Mouse (Mus musculus): ENCODE measurements around the gene Htatsf1. TPM values are rescaled to one million over a fixed set of nuclear protein-coding genes. Genes with fewer than 3 reads are reported as not detected.

The Htatsf1 gene
- 75.0 and 77.5 TPM in 2 replicates for polyA plus RNA-seq (2014; fragmentation: Nextera tagmentation; extraction: Ambion mirVana)

DNA sequence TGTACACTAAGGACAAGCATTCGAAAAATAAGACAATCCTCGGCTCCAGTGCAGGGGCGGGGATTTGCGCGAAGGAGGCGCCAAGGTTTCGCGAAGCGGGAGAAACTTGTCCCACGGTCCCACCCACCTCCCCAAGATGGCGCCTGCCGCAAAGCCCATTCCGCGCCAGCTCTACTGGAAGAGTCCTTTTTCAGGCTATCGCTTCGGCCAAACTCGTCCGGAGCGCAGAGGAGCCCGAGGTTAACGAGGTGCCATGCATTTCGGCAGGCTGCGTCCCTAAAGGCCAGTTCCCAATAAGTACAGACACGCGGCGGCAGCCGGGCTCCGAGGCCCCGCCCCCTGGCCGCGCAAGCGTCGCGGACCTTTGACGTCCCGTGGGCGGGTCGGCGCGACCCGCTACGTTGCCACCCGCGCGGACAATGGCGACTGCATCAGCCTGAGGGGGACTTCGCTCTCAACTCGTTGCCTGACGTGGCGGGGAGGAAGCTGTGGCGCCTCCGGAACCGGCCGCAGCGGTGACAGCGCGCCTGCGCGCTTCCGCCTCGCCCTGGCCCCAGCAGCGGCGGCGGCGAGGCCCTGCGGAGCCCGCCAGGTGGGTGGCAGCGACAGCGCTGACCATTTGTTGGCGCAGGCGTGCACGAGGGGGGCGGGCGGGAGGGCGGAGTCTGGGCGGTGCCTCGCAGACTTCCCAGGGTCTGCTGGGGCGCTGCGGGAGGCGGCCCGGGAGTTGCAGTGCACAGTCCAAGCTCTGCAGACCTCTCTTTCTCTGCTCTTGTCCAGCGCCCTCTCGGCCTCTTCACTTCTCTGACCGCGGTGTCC, at the start of gene Htatsf1:
Gene Htatsf1, plus strand, starts transcription at position 410 of the 819 bp plus-strand sequence.
- H3K9me3 ChIP-seq (ENCODE audit: low read depth, low read length) = no peaks in the 10 kb centered on the region
- WGBS = 12% methylated on average over 70 of the region's 85 CpGs
- no peaks in the 10 kb centered on the region for H3K27me3 ChIP-seq (ENCODE audit: insufficient read depth, low read length)
- peak within 1 kb of the TSS; percentile 59 for H3K4me2 ChIP-seq
- H3K27ac ChIP-seq (ENCODE audit: low read depth) = peak within 1 kb of the TSS; percentile 95
- H3K9ac ChIP-seq = peak within 1 kb of the TSS; percentile 63
- DNase-seq (peak; percentile 87), ATAC-seq (ENCODE audit: insufficient read depth) (peak; percentile 98)
- TF ChIP-seq CTCF (IDR thresholded peaks at IDR 0.05; ENCODE audit: low read depth) = no peak
- peak within 1 kb of the TSS; percentile 51 for H3K4me3 ChIP-seq (ENCODE audit: low read depth, low read length)
- no peaks in the 10 kb centered on the region for H3K4me1 ChIP-seq (ENCODE audit: insufficient read depth)
- H3K36me3 ChIP-seq (ENCODE audit: insufficient read depth) = peaks cover 14% of the 10 kb centered on the region; the same call in 1 of the 2 replicates

- no peak for TF ChIP-seq CTCF (IDR thresholded peaks at IDR 0.05; ENCODE audit: low read depth)
- Histone ChIP-seq H3K4me2 (no peak overlapping the region), H3K27me3 (ENCODE audit: insufficient read depth, low read length) (no peaks in the 10 kb centered on the region), H3K4me3 (ENCODE audit: low read depth, low read length) (no peak overlapping the region), H3K36me3 (ENCODE audit: insufficient read depth) (no peaks in the 10 kb centered on the region), H3K4me1 (ENCODE audit: insufficient read depth) (no peaks in the 10 kb centered on the region), H3K9me3 (ENCODE audit: low read depth, low read length) (no peaks in the 10 kb centered on the region), H3K27ac (ENCODE audit: low read depth) (no peak overlapping the region), H3K9ac (no peak overlapping the region)
- no peak for ATAC-seq (ENCODE audit: insufficient read depth)
- DNase-seq = no peak
- 65% methylated on average over 2 of the region's 2 CpGs for WGBS
Observed at GRCm38 (mm10) chrX:57012891-57013290, 40.5 kb upstream of the Htatsf1 start.

DNA sequence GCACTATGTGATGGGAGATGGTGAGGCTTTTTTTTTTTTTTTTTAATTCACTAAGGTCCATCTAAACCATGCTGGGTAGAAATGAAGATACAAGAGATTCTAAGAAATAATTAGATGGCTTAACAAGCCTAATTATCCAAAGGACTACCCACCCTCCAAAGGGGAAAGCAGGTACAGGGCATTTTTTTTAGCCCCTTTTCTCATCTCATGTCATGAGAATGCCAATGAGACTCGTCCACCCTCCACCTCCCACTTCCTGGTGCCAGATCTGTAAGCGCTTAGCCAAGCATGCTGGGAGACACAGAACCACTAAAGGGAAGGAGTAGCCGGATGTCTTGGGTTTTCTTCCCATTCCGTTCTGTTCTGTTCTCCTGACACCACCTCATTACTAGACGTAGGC, 10.6 kb upstream of the Htatsf1 start, which contains the start of gene Brs3:
Gene Brs3, plus strand, starts transcription at position 301 of the 400 bp plus-strand sequence.
- H3K9me3 ChIP-seq (ENCODE audit: low read depth, low read length) = no peaks in the 10 kb centered on the region
- H3K4me3 ChIP-seq (ENCODE audit: low read depth, low read length) = no peak within 1 kb of the TSS
- H3K9ac ChIP-seq = no peak within 1 kb of the TSS
- H3K36me3 ChIP-seq (ENCODE audit: insufficient read depth) = no peaks in the 10 kb centered on the region
- ATAC-seq (ENCODE audit: insufficient read depth) (no peak), DNase-seq (no peak)
- H3K27me3 ChIP-seq (ENCODE audit: insufficient read depth, low read length) = no peaks in the 10 kb centered on the region
- H3K4me1 ChIP-seq (ENCODE audit: insufficient read depth) = no peaks in the 10 kb centered on the region
- no peak within 1 kb of the TSS for H3K27ac ChIP-seq (ENCODE audit: low read depth)
- TF ChIP-seq CTCF (IDR thresholded peaks at IDR 0.05; ENCODE audit: low read depth) = no peak
- WGBS = 82% methylated on average over 5 of the region's 5 CpGs
- H3K4me2 ChIP-seq = no peak within 1 kb of the TSS

GRCm38 (mm10) chrX:57043869-57044268, 9.5 kb upstream of the Htatsf1 start:
- H3K4me1 ChIP-seq (ENCODE audit: insufficient read depth) = no peaks in the 10 kb centered on the region
- no peak for TF ChIP-seq CTCF (IDR thresholded peaks at IDR 0.05; ENCODE audit: low read depth)
- DNase-seq (no peak), ATAC-seq (ENCODE audit: insufficient read depth) (no peak)
- H3K4me3 ChIP-seq (ENCODE audit: low read depth, low read length) = no peak overlapping the region
- H3K27ac ChIP-seq (ENCODE audit: low read depth) = no peak overlapping the region
- no peaks in the 10 kb centered on the region for H3K9me3 ChIP-seq (ENCODE audit: low read depth, low read length)
- H3K4me2 ChIP-seq = no peak overlapping the region
- H3K27me3 ChIP-seq (ENCODE audit: insufficient read depth, low read length) = no peaks in the 10 kb centered on the region
- no peaks in the 10 kb centered on the region for H3K36me3 ChIP-seq (ENCODE audit: insufficient read depth)
- 64% methylated on average over 6 of the region's 6 CpGs for WGBS
- no peak overlapping the region for H3K9ac ChIP-seq

DNA sequence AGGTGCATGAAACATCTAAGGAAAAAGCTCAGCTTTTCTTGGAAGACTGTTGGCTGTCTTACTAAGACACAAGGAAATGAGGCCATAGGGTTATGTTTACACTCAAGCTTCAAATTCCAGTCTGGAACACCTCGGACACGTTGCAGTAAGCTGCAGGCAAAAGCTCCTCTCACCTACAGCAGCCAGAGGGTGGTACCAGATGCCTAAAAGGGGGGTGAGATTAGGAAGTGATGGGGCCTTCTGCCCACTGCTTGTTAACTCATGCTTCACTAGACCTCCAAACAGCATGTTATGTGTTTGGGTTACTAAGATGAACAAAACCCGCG, 572 bp upstream of the Htatsf1 start:
- ATAC-seq (ENCODE audit: insufficient read depth) (peak; percentile 67), DNase-seq (no peak)
- peak overlapping the region; percentile 63 for H3K9ac ChIP-seq

GRCm38 (mm10) chrX:57053993-57054385, 606 bp downstream of the Htatsf1 start:
- ATAC-seq (ENCODE audit: insufficient read depth) = no peak
- TF ChIP-seq CTCF (IDR thresholded peaks at IDR 0.05; ENCODE audit: low read depth) = no peak
- H3K4me3 ChIP-seq (ENCODE audit: low read depth, low read length) = peak overlapping the region; percentile 51
- H3K4me1 ChIP-seq (ENCODE audit: insufficient read depth) = no peaks in the 10 kb centered on the region
- no peak overlapping the region for H3K27ac ChIP-seq (ENCODE audit: low read depth)
- H3K9ac ChIP-seq = peak overlapping the region; percentile 63
- DNase-seq = no peak
- H3K36me3 ChIP-seq (ENCODE audit: insufficient read depth) = peaks cover 14% of the 10 kb centered on the region; the same call in 1 of the 2 replicates
- peak overlapping the region; percentile 58 for H3K4me2 ChIP-seq
- H3K27me3 ChIP-seq (ENCODE audit: insufficient read depth, low read length) = no peaks in the 10 kb centered on the region
- H3K9me3 ChIP-seq (ENCODE audit: low read depth, low read length) = no peaks in the 10 kb centered on the region
- WGBS = 9% methylated on average over 11 of the region's 11 CpGs

More for the DNA sequence above, 572 bp upstream of the Htatsf1 start:
- H3K4me1 ChIP-seq (ENCODE audit: insufficient read depth) = no peaks in the 10 kb centered on the region
- peaks cover 14% of the 10 kb centered on the region; the same call in 1 of the 2 replicates for H3K36me3 ChIP-seq (ENCODE audit: insufficient read depth)
- 7% methylated on average over 4 of the region's 4 CpGs for WGBS
- H3K9me3 ChIP-seq (ENCODE audit: low read depth, low read length) = no peaks in the 10 kb centered on the region
- peak overlapping the region; percentile 51 for H3K4me3 ChIP-seq (ENCODE audit: low read depth, low read length)
- H3K27me3 ChIP-seq (ENCODE audit: insufficient read depth, low read length) = no peaks in the 10 kb centered on the region
- TF ChIP-seq CTCF (IDR thresholded peaks at IDR 0.05; ENCODE audit: low read depth) = no peak
- H3K4me2 ChIP-seq = peak overlapping the region; percentile 59
- peak overlapping the region; percentile 95 for H3K27ac ChIP-seq (ENCODE audit: low read depth)

DNA sequence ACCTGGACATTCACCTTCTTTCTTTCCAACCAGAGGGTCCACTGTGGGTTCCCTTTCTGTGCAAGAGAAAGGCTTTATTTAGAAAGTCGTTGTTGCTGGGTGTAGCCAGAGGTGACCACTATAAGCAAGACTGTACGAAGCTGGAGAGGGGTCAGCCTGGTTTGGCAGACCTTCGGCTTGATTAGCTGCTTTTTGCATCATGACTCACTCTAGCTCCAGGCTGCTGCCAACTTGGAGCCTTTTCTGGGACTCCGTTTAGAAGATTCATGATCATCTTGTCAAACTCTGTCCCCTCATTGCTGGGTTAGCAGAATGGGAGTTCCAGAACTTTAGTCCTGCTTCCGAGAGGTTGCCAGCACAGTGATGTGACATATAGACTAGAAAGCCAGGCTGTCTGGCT, 28.1 kb downstream of the Htatsf1 start:
- ATAC-seq (ENCODE audit: insufficient read depth) (no peak), DNase-seq (peak; percentile 1)
- Histone ChIP-seq H3K27me3 (ENCODE audit: insufficient read depth, low read length) (no peaks in the 10 kb centered on the region), H3K4me1 (ENCODE audit: insufficient read depth) (no peaks in the 10 kb centered on the region), H3K36me3 (ENCODE audit: insufficient read depth) (no peaks in the 10 kb centered on the region), H3K4me2 (no peak overlapping the region), H3K9ac (no peak overlapping the region), H3K9me3 (ENCODE audit: low read depth, low read length) (no peaks in the 10 kb centered on the region), H3K27ac (ENCODE audit: low read depth) (no peak overlapping the region), H3K4me3 (ENCODE audit: low read depth, low read length) (no peak overlapping the region)
- no peak for TF ChIP-seq CTCF (IDR thresholded peaks at IDR 0.05; ENCODE audit: low read depth)
- 71% methylated on average over 5 of the region's 5 CpGs for WGBS

Measured in lung, embryonic 14.5 days (tissue).